Mouse (Mus musculus): Measurements from ENCODE around the gene Med25. TPM values are rescaled to one million over a fixed set of nuclear protein-coding genes. Genes with fewer than 3 reads are reported as not detected.

The Med25 gene
- polyA plus RNA-seq, 1 experiment from 2014 or later: 136 TPM

GRCm38 (mm10) chr7:44867802-44868201 lies 24.7 kb downstream of the Med25 start:
- Histone ChIP-seq H3K9ac (replicated peaks; ENCODE audit: low read length) (peak overlapping the region; percentile 100), H3K4me1 (ENCODE audit: insufficient read depth, low read length) (peaks cover 47% of the 10 kb centered on the region), H3K27ac (ENCODE audit: low read length) (peak overlapping the region; percentile 100; the same call in 1 of the 2 replicates), H3K27me3 (ENCODE audit: insufficient read depth, low read length) (no peaks in the 10 kb centered on the region), H3K9me3 (ENCODE audit: low read length) (no peaks in the 10 kb centered on the region), H3K4me3 (ENCODE audit: low read length) (peak overlapping the region; percentile 71), H3K36me3 (ENCODE audit: insufficient read depth, low read length) (peaks cover 26% of the 10 kb centered on the region), H3K4me2 (replicated peaks; ENCODE audit: low read depth, low read length) (peak overlapping the region; percentile 91)
- ATAC-seq (ENCODE audit: low FRiP score, low TSS enrichment): no peak
- 23% methylated on average over 9 of the region's 9 CpGs for WGBS

GRCm38 (mm10) chr7:44867010-44867702 lies 25.4 kb downstream of the Med25 start:
- H3K27me3 ChIP-seq (ENCODE audit: insufficient read depth, low read length): no peaks in the 10 kb centered on the region
- 25% methylated on average over 19 of the region's 19 CpGs for WGBS
- peaks cover 33% of the 10 kb centered on the region for H3K36me3 ChIP-seq (ENCODE audit: insufficient read depth, low read length)
- peak overlapping the region; percentile 46 for H3K27ac ChIP-seq (ENCODE audit: low read length)
- no peak for ATAC-seq (ENCODE audit: low FRiP score, low TSS enrichment)
- H3K9me3 ChIP-seq (ENCODE audit: low read length): no peaks in the 10 kb centered on the region
- H3K9ac ChIP-seq (replicated peaks; ENCODE audit: low read length): peak overlapping the region; percentile 100
- peak overlapping the region; percentile 71 for H3K4me3 ChIP-seq (ENCODE audit: low read length)
- H3K4me2 ChIP-seq (replicated peaks; ENCODE audit: low read depth, low read length): peak overlapping the region; percentile 91
- peaks cover 47% of the 10 kb centered on the region for H3K4me1 ChIP-seq (ENCODE audit: insufficient read depth, low read length)

GRCm38 (mm10) chr7:44866276-44867009 lies 26.1 kb downstream of the Med25 start:
- Histone ChIP-seq H3K36me3 (ENCODE audit: insufficient read depth, low read length) (peaks cover 38% of the 10 kb centered on the region), H3K27ac (ENCODE audit: low read length) (peak overlapping the region; percentile 46), H3K9me3 (ENCODE audit: low read length) (no peaks in the 10 kb centered on the region), H3K4me3 (ENCODE audit: low read length) (peak overlapping the region; percentile 71; the same call in 1 of the 2 replicates), H3K27me3 (ENCODE audit: insufficient read depth, low read length) (no peaks in the 10 kb centered on the region), H3K9ac (replicated peaks; ENCODE audit: low read length) (peak overlapping the region; percentile 100), H3K4me1 (ENCODE audit: insufficient read depth, low read length) (peaks cover 47% of the 10 kb centered on the region), H3K4me2 (replicated peaks; ENCODE audit: low read depth, low read length) (peak overlapping the region; percentile 91)
- WGBS: 25% methylated on average over 15 of the region's 15 CpGs
- ATAC-seq (ENCODE audit: low FRiP score, low TSS enrichment): no peak

- no peaks in the 10 kb centered on the region for H3K9me3 ChIP-seq (ENCODE audit: low read length)
- H3K27ac ChIP-seq (ENCODE audit: low read length): no peak overlapping the region; the same call in 1 of the 2 replicates
- no peak for ATAC-seq (ENCODE audit: low FRiP score, low TSS enrichment)
- H3K4me3 ChIP-seq (ENCODE audit: low read length): no peak overlapping the region
- 77% methylated on average over 24 of the region's 24 CpGs for WGBS
- H3K4me1 ChIP-seq (ENCODE audit: insufficient read depth, low read length): peaks cover 47% of the 10 kb centered on the region
- H3K27me3 ChIP-seq (ENCODE audit: insufficient read depth, low read length): no peaks in the 10 kb centered on the region
- H3K9ac ChIP-seq (replicated peaks; ENCODE audit: low read length): no peak overlapping the region
- H3K36me3 ChIP-seq (ENCODE audit: insufficient read depth, low read length): peaks cover 40% of the 10 kb centered on the region
- H3K4me2 ChIP-seq (replicated peaks; ENCODE audit: low read depth, low read length): no peak overlapping the region
Measured at GRCm38 (mm10) chr7:44864595-44865542, 27.6 kb downstream of the Med25 start.

GRCm38 (mm10) chr7:44863982-44864494 lies 28.5 kb downstream of the Med25 start:
- no peak for ATAC-seq (ENCODE audit: low FRiP score, low TSS enrichment)
- peaks cover 47% of the 10 kb centered on the region for H3K4me1 ChIP-seq (ENCODE audit: insufficient read depth, low read length)

GRCm38 (mm10) chr7:44863210-44863609 lies 29.3 kb downstream of the Med25 start:
- Histone ChIP-seq H3K27ac (ENCODE audit: low read length) (no peak overlapping the region), H3K4me2 (replicated peaks; ENCODE audit: low read depth, low read length) (no peak overlapping the region), H3K36me3 (ENCODE audit: insufficient read depth, low read length) (peaks cover 40% of the 10 kb centered on the region), H3K4me1 (ENCODE audit: insufficient read depth, low read length) (peaks cover 49% of the 10 kb centered on the region), H3K27me3 (ENCODE audit: insufficient read depth, low read length) (no peaks in the 10 kb centered on the region), H3K9me3 (ENCODE audit: low read length) (no peaks in the 10 kb centered on the region), H3K9ac (replicated peaks; ENCODE audit: low read length) (no peak overlapping the region), H3K4me3 (ENCODE audit: low read length) (no peak overlapping the region)
- ATAC-seq (ENCODE audit: low FRiP score, low TSS enrichment): no peak
- 87% methylated on average over 14 of the region's 14 CpGs for WGBS

More at GRCm38 (mm10) chr7:44863982-44864494, 28.5 kb downstream of the Med25 start:
- Histone ChIP-seq H3K4me3 (ENCODE audit: low read length) (no peak overlapping the region), H3K9ac (replicated peaks; ENCODE audit: low read length) (no peak overlapping the region), H3K27ac (ENCODE audit: low read length) (no peak overlapping the region), H3K27me3 (ENCODE audit: insufficient read depth, low read length) (no peaks in the 10 kb centered on the region), H3K9me3 (ENCODE audit: low read length) (no peaks in the 10 kb centered on the region), H3K36me3 (ENCODE audit: insufficient read depth, low read length) (peaks cover 40% of the 10 kb centered on the region), H3K4me2 (replicated peaks; ENCODE audit: low read depth, low read length) (no peak overlapping the region)
- 84% methylated on average over 11 of the region's 11 CpGs for WGBS

- peaks cover 40% of the 10 kb centered on the region for H3K36me3 ChIP-seq (ENCODE audit: insufficient read depth, low read length)
- ATAC-seq (ENCODE audit: low FRiP score, low TSS enrichment): no peak
- no peak overlapping the region for H3K4me3 ChIP-seq (ENCODE audit: low read length)
- no peak overlapping the region for H3K9ac ChIP-seq (replicated peaks; ENCODE audit: low read length)
- H3K9me3 ChIP-seq (ENCODE audit: low read length): no peaks in the 10 kb centered on the region
- no peak overlapping the region for H3K27ac ChIP-seq (ENCODE audit: low read length)
- 77% methylated on average over 8 of the region's 8 CpGs for WGBS
- no peaks in the 10 kb centered on the region for H3K27me3 ChIP-seq (ENCODE audit: insufficient read depth, low read length)
- no peak overlapping the region for H3K4me2 ChIP-seq (replicated peaks; ENCODE audit: low read depth, low read length)
- peaks cover 49% of the 10 kb centered on the region for H3K4me1 ChIP-seq (ENCODE audit: insufficient read depth, low read length)
Measured at GRCm38 (mm10) chr7:44862434-44862833, 30.1 kb downstream of the Med25 start.

- Histone ChIP-seq H3K4me1 (ENCODE audit: insufficient read depth, low read length) (peaks cover 42% of the 10 kb centered on the region), H3K4me3 (ENCODE audit: low read length) (no peak overlapping the region), H3K9ac (replicated peaks; ENCODE audit: low read length) (0 out of 2 replicates have a peak overlapping the region, but pooled peaks have one; percentile 8), H3K27me3 (ENCODE audit: insufficient read depth, low read length) (no peaks in the 10 kb centered on the region), H3K4me2 (replicated peaks; ENCODE audit: low read depth, low read length) (no peak overlapping the region), H3K36me3 (ENCODE audit: insufficient read depth, low read length) (peaks cover 40% of the 10 kb centered on the region), H3K27ac (ENCODE audit: low read length) (peak overlapping the region; percentile 60; the same call in 1 of the 2 replicates), H3K9me3 (ENCODE audit: low read length) (no peaks in the 10 kb centered on the region)
- no peak for ATAC-seq (ENCODE audit: low FRiP score, low TSS enrichment)
- 76% methylated on average over 14 of the region's 14 CpGs for WGBS
Measured at GRCm38 (mm10) chr7:44861429-44861816, 31.1 kb downstream of the Med25 start.
